Mouse (Mus musculus): ENCODE measurements around the gene Trex1. TPM values are rescaled to one million over a fixed set of nuclear protein-coding genes. Genes with fewer than 3 reads are reported as not detected.

The Trex1 gene
- polyA plus RNA-seq, 1 experiment from 2014 or later: 14.5 TPM

DNA sequence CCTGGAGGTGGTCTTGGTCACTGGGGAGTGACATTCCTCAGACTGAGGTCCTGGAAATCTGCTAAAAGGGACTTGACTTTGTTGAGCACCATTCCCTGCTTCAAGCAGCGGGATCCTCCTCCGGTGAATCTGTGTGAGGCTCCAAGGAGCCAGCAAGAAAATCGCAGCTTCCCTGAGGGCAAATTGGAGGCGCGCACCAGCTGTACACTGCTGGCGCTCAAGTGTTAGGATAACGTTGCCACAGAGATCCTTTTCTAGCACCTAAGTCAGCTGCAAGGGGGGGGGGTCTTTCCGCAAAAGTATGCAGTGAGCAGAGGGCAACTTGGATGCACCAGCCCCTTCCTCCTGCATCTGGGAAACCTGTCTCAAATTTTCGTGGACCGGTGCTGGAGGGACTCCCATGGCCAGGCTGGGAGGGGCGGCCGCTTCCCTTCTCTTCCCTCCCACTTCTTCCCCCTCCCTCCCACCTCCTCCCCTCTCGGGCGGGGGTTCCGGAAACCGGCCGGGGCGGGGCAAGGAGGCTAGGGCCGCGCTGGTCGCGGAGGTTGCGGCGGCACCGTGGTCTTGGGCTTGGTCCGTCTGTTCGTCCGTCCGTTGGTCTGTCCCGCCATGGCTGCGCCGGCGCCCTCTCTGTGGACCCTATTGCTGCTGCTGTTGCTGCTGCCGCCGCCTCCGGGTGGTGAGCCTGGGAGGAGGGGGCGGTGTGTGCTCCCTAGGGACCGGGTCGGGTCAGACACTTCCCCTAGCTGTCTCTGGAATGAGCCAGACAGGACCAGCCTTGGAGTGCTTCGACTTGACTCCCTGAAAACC is 21.2 kb downstream of the Trex1 start, which contains the start of gene Shisa5:
Shisa5 (plus strand) TSS at position 480 of the 810 bp plus-strand sequence.
- peaks cover 22% of the 10 kb centered on the region for H3K4me1 ChIP-seq (ENCODE audit: control insufficient read depth, insufficient read depth, low read length)
- peak within 1 kb of the TSS; percentile 85 for H3K9ac ChIP-seq (ENCODE audit: low read length)
- H3K9me3 ChIP-seq (replicated peaks; ENCODE audit: control insufficient read depth, low read length): no peaks in the 10 kb centered on the region
- ATAC-seq (replicated peaks; ENCODE audit: extremely low read depth, insufficient read depth, low FRiP score): peak; percentile 88
- WGBS: under 1% methylated on average over 40 of the region's 40 CpGs
- H3K36me3 ChIP-seq (ENCODE audit: control insufficient read depth, insufficient read depth): no peaks in the 10 kb centered on the region
- peak within 1 kb of the TSS; percentile 82 for H3K27ac ChIP-seq (ENCODE audit: low read length)
- H3K27me3 ChIP-seq (ENCODE audit: control insufficient read depth, insufficient read depth, low read length): no peaks in the 10 kb centered on the region
- H3K4me2 ChIP-seq (ENCODE audit: low read depth, low read length): peak within 1 kb of the TSS; percentile 81
- H3K4me3 ChIP-seq (ENCODE audit: low read length): peak within 1 kb of the TSS; percentile 77

DNA sequence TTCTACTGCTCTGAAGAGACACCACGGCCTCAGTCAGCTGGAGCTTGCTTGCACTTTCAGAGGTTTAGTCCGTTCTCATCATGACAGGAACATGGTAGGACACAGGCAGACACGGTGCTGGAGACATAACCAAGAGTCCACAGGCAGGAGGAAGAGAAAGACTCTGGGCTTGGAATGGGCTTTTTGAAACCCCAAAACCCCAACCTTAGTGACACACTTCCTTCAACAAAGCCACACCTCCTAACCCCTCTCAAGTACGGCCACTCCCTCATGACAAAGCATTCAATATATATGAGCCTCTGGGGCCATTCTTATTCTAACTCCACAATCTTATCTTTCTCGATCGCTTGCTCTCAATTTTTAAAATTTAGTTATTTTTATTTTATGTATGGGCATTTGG is 27.1 kb downstream of the Trex1 start:
- H3K4me3 ChIP-seq (ENCODE audit: low read length): no peak overlapping the region
- H3K4me2 ChIP-seq (ENCODE audit: low read depth, low read length): no peak overlapping the region
- no peak overlapping the region for H3K27ac ChIP-seq (ENCODE audit: low read length)
- no peak for ATAC-seq (replicated peaks; ENCODE audit: extremely low read depth, insufficient read depth, low FRiP score)
- 77% methylated on average over 6 of the region's 6 CpGs for WGBS
- no peaks in the 10 kb centered on the region for H3K27me3 ChIP-seq (ENCODE audit: control insufficient read depth, insufficient read depth, low read length)
- H3K9ac ChIP-seq (ENCODE audit: low read length): no peak overlapping the region
- peaks cover 2% of the 10 kb centered on the region; the same call in 1 of the 2 replicates for H3K4me1 ChIP-seq (ENCODE audit: control insufficient read depth, insufficient read depth, low read length)
- H3K9me3 ChIP-seq (replicated peaks; ENCODE audit: control insufficient read depth, low read length): no peaks in the 10 kb centered on the region
- H3K36me3 ChIP-seq (ENCODE audit: control insufficient read depth, insufficient read depth): no peaks in the 10 kb centered on the region

DNA sequence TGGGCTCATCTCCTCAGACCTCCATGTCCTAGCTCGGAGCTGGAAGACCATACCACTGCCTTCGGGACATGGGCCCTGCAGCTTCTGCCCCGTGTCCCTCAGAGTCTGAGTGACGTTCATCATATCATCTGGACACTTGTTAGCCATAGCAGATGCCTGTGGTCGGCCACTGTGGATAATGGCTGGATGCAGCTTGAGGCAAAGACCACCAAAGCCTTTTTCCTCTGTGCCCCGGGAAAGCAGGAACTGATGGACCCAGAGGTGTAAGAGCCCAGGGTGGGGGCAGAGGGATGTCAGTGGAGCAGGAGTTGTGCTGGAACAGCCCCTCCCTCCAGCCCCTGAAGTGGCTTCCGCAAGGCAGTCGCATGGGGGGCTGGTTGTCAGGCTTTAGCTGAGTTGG is 27.8 kb downstream of the Trex1 start:
- H3K4me3 ChIP-seq (ENCODE audit: low read length): no peak overlapping the region
- WGBS: 72% methylated on average over 8 of the region's 8 CpGs
- no peak for ATAC-seq (replicated peaks; ENCODE audit: extremely low read depth, insufficient read depth, low FRiP score)

DNA sequence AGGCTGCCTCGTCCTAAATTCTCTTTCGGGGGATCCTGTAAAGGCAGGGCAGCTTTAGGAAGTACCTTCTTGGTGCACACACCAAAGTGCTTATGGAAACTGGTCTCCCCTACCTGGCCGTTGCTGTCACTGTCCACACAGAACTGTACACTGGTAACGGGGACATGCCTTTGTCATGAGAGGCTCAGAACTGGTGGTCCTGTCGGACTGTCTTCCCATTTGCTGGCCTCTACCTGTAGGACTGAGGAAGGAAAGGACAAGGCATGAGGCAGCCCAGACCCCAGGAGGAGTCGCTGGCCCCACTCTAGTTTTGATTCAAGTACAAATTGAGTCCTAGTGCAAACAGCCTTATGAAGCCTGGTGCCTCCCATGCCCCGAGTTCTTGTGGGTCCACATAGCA is 28.5 kb downstream of the Trex1 start:
- 86% methylated on average over 7 of the region's 7 CpGs for whole genome bisulfite sequencing
- Histone ChIP-seq H3K36me3 (ENCODE audit: control insufficient read depth, insufficient read depth) (no peaks in the 10 kb centered on the region), H3K9me3 (replicated peaks; ENCODE audit: control insufficient read depth, low read length) (no peaks in the 10 kb centered on the region), H3K27me3 (ENCODE audit: control insufficient read depth, insufficient read depth, low read length) (no peaks in the 10 kb centered on the region), H3K9ac (ENCODE audit: low read length) (no peak overlapping the region), H3K4me2 (ENCODE audit: low read depth, low read length) (no peak overlapping the region), H3K4me3 (ENCODE audit: low read length) (no peak overlapping the region), H3K4me1 (ENCODE audit: control insufficient read depth, insufficient read depth, low read length) (peaks cover 2% of the 10 kb centered on the region; the same call in 1 of the 2 replicates), H3K27ac (ENCODE audit: low read length) (no peak overlapping the region)
- no peak for ATAC-seq (replicated peaks; ENCODE audit: extremely low read depth, insufficient read depth, low FRiP score)

More for the DNA sequence above, 27.8 kb downstream of the Trex1 start:
- Histone ChIP-seq H3K27ac (ENCODE audit: low read length) (no peak overlapping the region), H3K4me2 (ENCODE audit: low read depth, low read length) (no peak overlapping the region), H3K9ac (ENCODE audit: low read length) (no peak overlapping the region), H3K27me3 (ENCODE audit: control insufficient read depth, insufficient read depth, low read length) (no peaks in the 10 kb centered on the region), H3K36me3 (ENCODE audit: control insufficient read depth, insufficient read depth) (no peaks in the 10 kb centered on the region), H3K4me1 (ENCODE audit: control insufficient read depth, insufficient read depth, low read length) (peaks cover 2% of the 10 kb centered on the region; the same call in 1 of the 2 replicates), H3K9me3 (replicated peaks; ENCODE audit: control insufficient read depth, low read length) (no peaks in the 10 kb centered on the region)

DNA sequence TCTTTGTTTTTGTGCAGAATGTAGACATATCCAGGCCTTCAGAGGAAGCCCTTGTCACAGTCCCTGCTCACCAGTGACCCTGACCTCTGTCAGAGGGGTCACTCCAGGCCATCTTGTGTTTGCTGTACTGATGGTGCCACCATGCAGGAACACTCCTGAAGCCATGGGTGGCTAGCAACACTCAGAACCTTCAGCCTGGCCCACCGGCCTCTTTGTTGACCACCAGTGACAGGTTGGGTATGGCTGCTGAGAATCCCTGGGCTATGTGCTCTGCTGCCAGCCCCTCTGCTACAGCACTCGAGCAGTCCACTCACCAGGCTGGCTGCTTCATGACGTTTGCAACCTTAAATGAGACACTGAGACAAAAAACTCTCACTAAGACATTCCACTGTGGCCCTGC is 29.2 kb downstream of the Trex1 start:
- 64% methylated on average over 3 of the region's 3 CpGs for WGBS
- Histone ChIP-seq H3K4me3 (ENCODE audit: low read length) (no peak overlapping the region), H3K4me2 (ENCODE audit: low read depth, low read length) (no peak overlapping the region), H3K36me3 (ENCODE audit: control insufficient read depth, insufficient read depth) (no peaks in the 10 kb centered on the region), H3K9me3 (replicated peaks; ENCODE audit: control insufficient read depth, low read length) (no peaks in the 10 kb centered on the region), H3K9ac (ENCODE audit: low read length) (no peak overlapping the region), H3K4me1 (ENCODE audit: control insufficient read depth, insufficient read depth, low read length) (peaks cover 2% of the 10 kb centered on the region; the same call in 1 of the 2 replicates), H3K27ac (ENCODE audit: low read length) (no peak overlapping the region), H3K27me3 (ENCODE audit: control insufficient read depth, insufficient read depth, low read length) (no peaks in the 10 kb centered on the region)
- no peak for ATAC-seq (replicated peaks; ENCODE audit: extremely low read depth, insufficient read depth, low FRiP score)

DNA sequence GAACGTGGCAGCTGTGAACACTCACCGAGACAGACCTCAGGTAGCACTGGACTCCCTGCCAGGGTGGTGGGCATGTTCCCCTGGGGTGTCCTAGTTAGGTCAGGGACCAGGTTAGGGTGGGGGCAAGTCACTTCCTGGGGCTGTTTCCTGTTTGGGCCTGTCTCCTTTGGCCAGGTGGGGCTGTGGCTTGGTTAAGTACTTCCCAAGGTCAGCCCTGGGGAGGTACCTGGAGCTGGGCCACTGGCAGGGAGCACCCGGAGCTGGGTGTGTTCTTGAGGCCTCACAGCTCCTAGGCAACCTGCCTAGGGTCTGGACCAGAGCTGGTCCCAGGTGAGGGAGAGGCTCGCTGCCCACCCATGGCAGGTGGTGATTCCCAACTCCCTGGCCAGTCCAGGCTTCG is 30.6 kb downstream of the Trex1 start:
- Histone ChIP-seq H3K4me1 (ENCODE audit: control insufficient read depth, insufficient read depth, low read length) (peaks cover 2% of the 10 kb centered on the region; the same call in 1 of the 2 replicates), H3K4me3 (ENCODE audit: low read length) (no peak overlapping the region), H3K9ac (ENCODE audit: low read length) (no peak overlapping the region), H3K9me3 (replicated peaks; ENCODE audit: control insufficient read depth, low read length) (no peaks in the 10 kb centered on the region), H3K27me3 (ENCODE audit: control insufficient read depth, insufficient read depth, low read length) (no peaks in the 10 kb centered on the region), H3K4me2 (ENCODE audit: low read depth, low read length) (no peak overlapping the region), H3K27ac (ENCODE audit: low read length) (no peak overlapping the region), H3K36me3 (ENCODE audit: control insufficient read depth, insufficient read depth) (no peaks in the 10 kb centered on the region)
- WGBS: 69% methylated on average over 5 of the region's 5 CpGs
- no peak for ATAC-seq (replicated peaks; ENCODE audit: extremely low read depth, insufficient read depth, low FRiP score)

DNA sequence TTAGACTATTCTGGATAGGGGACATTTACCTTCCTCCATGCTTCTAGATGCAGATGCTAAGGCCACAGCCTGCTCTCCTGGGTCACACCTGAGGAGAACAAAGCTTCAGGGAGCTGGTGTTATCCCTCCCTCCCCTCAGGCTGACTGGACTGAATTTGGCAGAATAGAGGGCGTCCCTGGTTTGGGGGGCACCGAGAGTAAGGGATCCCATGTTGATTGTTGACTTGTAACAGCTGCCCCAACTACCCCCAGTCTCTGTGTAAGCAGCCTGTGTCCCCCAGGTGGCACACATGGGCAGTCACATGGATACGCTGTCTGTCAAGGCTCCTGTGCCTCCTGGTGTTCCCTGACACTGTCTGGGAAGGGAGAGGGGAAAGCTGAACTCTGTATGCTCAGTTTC is 31.1 kb downstream of the Trex1 start:
- H3K4me2 ChIP-seq (ENCODE audit: low read depth, low read length): no peak overlapping the region
- peaks cover 2% of the 10 kb centered on the region; the same call in 1 of the 2 replicates for H3K4me1 ChIP-seq (ENCODE audit: control insufficient read depth, insufficient read depth, low read length)
- H3K27ac ChIP-seq (ENCODE audit: low read length): no peak overlapping the region
- H3K4me3 ChIP-seq (ENCODE audit: low read length): no peak overlapping the region
- H3K36me3 ChIP-seq (ENCODE audit: control insufficient read depth, insufficient read depth): no peaks in the 10 kb centered on the region
- H3K9me3 ChIP-seq (replicated peaks; ENCODE audit: control insufficient read depth, low read length): no peaks in the 10 kb centered on the region
- ATAC-seq (replicated peaks; ENCODE audit: extremely low read depth, insufficient read depth, low FRiP score): no peak
- no peak overlapping the region for H3K9ac ChIP-seq (ENCODE audit: low read length)
- 82% methylated on average over 3 of the region's 3 CpGs for WGBS
- no peaks in the 10 kb centered on the region for H3K27me3 ChIP-seq (ENCODE audit: control insufficient read depth, insufficient read depth, low read length)

DNA sequence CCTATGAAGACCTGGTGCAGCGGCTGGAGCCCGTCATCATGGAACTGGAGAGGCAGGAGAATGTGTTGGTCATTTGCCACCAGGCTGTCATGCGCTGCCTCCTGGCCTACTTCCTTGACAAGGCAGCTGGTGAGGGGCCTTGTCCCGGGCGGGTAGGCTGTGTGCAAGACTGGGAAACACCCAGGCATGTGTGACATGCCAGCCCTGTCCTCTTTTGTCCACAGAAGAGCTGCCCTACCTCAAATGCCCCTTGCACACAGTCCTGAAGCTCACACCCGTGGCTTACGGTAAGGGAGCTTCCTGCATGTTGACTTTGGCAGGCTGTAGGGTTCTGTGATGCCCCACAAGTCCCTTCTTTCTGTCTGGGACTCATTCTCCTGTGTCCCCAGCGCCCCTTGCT is 32.0 kb downstream of the Trex1 start:
- no peaks in the 10 kb centered on the region for H3K36me3 ChIP-seq (ENCODE audit: control insufficient read depth, insufficient read depth)
- H3K4me1 ChIP-seq (ENCODE audit: control insufficient read depth, insufficient read depth, low read length): peaks cover 2% of the 10 kb centered on the region; the same call in 1 of the 2 replicates
- H3K27ac ChIP-seq (ENCODE audit: low read length): no peak overlapping the region
- WGBS: 61% methylated on average over 8 of the region's 8 CpGs
- no peak overlapping the region for H3K9ac ChIP-seq (ENCODE audit: low read length)
- H3K9me3 ChIP-seq (replicated peaks; ENCODE audit: control insufficient read depth, low read length): no peaks in the 10 kb centered on the region
- H3K4me3 ChIP-seq (ENCODE audit: low read length): no peak overlapping the region
- no peak overlapping the region for H3K4me2 ChIP-seq (ENCODE audit: low read depth, low read length)
- peak; percentile 61; the same call in 1 of the 2 replicates for ATAC-seq (replicated peaks; ENCODE audit: extremely low read depth, insufficient read depth, low FRiP score)
- no peaks in the 10 kb centered on the region for H3K27me3 ChIP-seq (ENCODE audit: control insufficient read depth, insufficient read depth, low read length)

DNA sequence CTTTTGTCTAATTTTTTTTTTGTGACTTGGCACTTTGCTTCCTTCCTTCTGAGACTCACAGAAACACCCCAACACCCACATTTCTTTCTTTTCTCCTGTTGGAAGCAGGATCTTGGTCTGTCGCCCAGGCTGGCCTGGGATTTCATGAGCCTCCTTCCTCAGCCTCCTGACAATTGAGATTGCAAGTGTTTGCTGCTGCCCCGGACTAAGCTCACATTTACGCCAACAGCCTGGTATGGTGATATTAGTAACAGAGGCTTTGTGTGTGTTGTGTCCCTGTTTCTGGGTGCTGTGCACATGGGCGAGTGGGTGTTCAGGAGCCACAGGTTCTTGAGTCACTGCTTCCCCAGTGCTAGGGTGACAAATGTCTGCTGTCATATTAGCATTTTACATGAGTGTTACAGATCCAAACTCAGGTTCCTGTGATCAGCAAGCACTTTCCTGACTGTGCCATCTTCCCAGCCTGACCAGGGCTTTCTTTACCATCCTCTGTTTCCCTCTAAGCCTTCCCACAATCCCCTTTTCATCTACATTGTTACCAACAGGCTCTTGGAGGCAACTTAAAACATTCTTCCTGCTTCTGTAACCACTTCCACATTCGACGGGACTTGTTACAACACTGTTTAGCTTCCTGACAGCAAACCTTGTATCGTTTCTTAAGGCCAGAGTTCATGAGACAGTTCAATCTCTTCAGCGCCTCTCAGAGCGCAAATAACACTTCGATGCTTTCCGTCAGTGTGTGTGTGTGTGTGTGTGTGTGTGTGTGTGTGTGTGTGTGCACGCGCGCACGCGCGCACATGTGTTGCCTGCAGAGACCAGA is 36.5 kb downstream of the Trex1 start:
- peaks cover 2% of the 10 kb centered on the region; the same call in 1 of the 2 replicates for H3K4me1 ChIP-seq (ENCODE audit: control insufficient read depth, insufficient read depth, low read length)
- no peaks in the 10 kb centered on the region for H3K9me3 ChIP-seq (replicated peaks; ENCODE audit: control insufficient read depth, low read length)
- H3K4me2 ChIP-seq (ENCODE audit: low read depth, low read length): no peak overlapping the region
- no peak overlapping the region for H3K27ac ChIP-seq (ENCODE audit: low read length)
- H3K36me3 ChIP-seq (ENCODE audit: control insufficient read depth, insufficient read depth): no peaks in the 10 kb centered on the region
- ATAC-seq (replicated peaks; ENCODE audit: extremely low read depth, insufficient read depth, low FRiP score): no peak
- H3K27me3 ChIP-seq (ENCODE audit: control insufficient read depth, insufficient read depth, low read length): no peaks in the 10 kb centered on the region
- WGBS: 82% methylated on average over 17 of the region's 17 CpGs
- no peak overlapping the region for H3K4me3 ChIP-seq (ENCODE audit: low read length)
- H3K9ac ChIP-seq (ENCODE audit: low read length): no peak overlapping the region
